Mouse (Mus musculus) MEL (cell line): Measurements from ENCODE around the gene Zfp931.
"Not testable (repeated sequence)": the region's sequence is repeated elsewhere in the genome, so short reads cannot be mapped to it uniquely, and the experiment has no call there.

Experiments
- CTCF ChIP-seq, 3 experiments: IDR thresholded peaks in 2 of 3; conservative IDR thresholded peaks in 1 of 3; 2 replicates each; pipeline ENCODE4 v1.5.1; 2011 to 2012; ENCODE audit warnings: low read length in 3 of 3, low read depth in 2 of 3, mild to moderate bottlenecking in 2 of 3, improper control_type of control experiment in 1 of 3, inconsistent platforms in 1 of 3, mixed read lengths in 1 of 3, moderate library complexity in 1 of 3; ENCODE audit not compliant: control insufficient read depth in 1 of 3, insufficient read depth in 1 of 3, poor library complexity in 1 of 3, severe bottlenecking in 1 of 3
- JUND ChIP-seq: IDR thresholded peaks from 2 replicates; pipeline ENCODE4 v1.6.1; 2011; ENCODE audit warnings: low read depth, mild to moderate bottlenecking, improper control_type of control experiment, low read length
- KAT2A ChIP-seq: conservative IDR thresholded peaks from 2 replicates; pipeline ENCODE4 v1.6.1; 2012; ENCODE audit warnings: low read depth, low read length, improper control_type of control experiment, inconsistent platforms
- MXI1 ChIP-seq: IDR thresholded peaks from 2 replicates; pipeline ENCODE4 v1.6.1; 2011; ENCODE audit warnings: mild to moderate bottlenecking, low read depth, low read length, improper control_type of control experiment
- MYC ChIP-seq: IDR thresholded peaks from 2 replicates; pipeline ENCODE4 v1.6.1; 2011; ENCODE audit warnings: low read depth, mild to moderate bottlenecking, low read length, improper control_type of control experiment, moderate library complexity
- POLR2A ChIP-seq, 2 experiments: IDR thresholded peaks; 2 replicates each; pipeline ENCODE4 v1.6.1; 2011 to 2012; ENCODE audit warnings: low read length in 2 of 2, mild to moderate bottlenecking in 2 of 2, control low read depth in 1 of 2, improper control_type of control experiment in 1 of 2, low read depth in 1 of 2, moderate library complexity in 1 of 2; ENCODE audit not compliant: control insufficient read depth in 1 of 2, insufficient read depth in 1 of 2, poor library complexity in 1 of 2
- SMC3 ChIP-seq: IDR thresholded peaks from 2 replicates; pipeline ENCODE4 v1.6.1; 2011; ENCODE audit warnings: low read depth, low read length, improper control_type of control experiment
- TCF12 ChIP-seq: IDR thresholded peaks from 2 replicates; pipeline ENCODE4 v1.6.1; 2014; ENCODE audit warnings: low read depth, mild to moderate bottlenecking, inconsistent platforms, low read length, improper control_type of control experiment, moderate library complexity

DNA sequence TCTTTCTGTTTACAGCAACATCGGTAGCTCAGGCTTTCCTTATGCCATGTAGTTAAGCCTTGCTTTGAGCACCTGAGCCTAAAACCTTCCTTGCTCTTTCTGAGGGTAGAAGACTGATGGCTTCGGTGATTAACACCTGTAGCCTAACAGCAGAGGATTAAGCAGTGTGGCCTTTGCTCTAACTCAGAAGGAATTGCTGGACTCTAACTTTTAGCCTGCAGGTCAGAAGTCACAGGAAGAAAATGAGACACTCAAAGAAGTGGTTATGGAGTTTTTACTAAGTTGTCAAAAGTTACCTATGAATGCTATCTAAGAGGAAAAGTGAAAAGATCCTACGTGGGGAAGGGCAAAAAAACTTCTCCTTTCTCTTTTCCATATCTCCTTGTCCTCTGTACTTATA lies 50.7 kb downstream of the Zfp931 start:
- TF ChIP-seq CTCF (IDR thresholded peaks at IDR 0.05 in 2 of 3, conservative IDR thresholded peaks at IDR 0.05 in 1 of 3; ENCODE audit: control insufficient read depth in 1 of 3, insufficient read depth in 1 of 3, low read depth in 2 of 3, low read length in 3 of 3, poor library complexity in 1 of 3, severe bottlenecking in 1 of 3); JUND; MYC; MXI1; POLR2A (IDR thresholded peaks at IDR 0.05; ENCODE audit: control insufficient read depth in 1 of 2, insufficient read depth in 1 of 2, low read depth in 1 of 2, low read length in 2 of 2, poor library complexity in 1 of 2); SMC3; TCF12; KAT2A: not testable (repeated sequence)
